Mouse (Mus musculus) splenic B cell, adult 2 months (primary cell): Measurements from ENCODE around the gene Wwox.

Source experiments
- DNase-seq: peaks from one replicate; pipeline ENCODE4 v3.0.0-alpha.2; 2011; ENCODE audit warnings: low read depth, low spot score
- H3K27me3 ChIP-seq: 2 replicates; pipeline ENCODE4 v1.6.1; 2012; ENCODE audit warnings: mild to moderate bottlenecking, low read length, moderate library complexity, mixed read lengths; ENCODE audit not compliant: control insufficient read depth, poor library complexity, insufficient read depth, severe bottlenecking
- H3K36me3 ChIP-seq: 2 replicates; pipeline ENCODE4 v1.6.1; 2012; ENCODE audit warnings: mild to moderate bottlenecking, low read length, moderate library complexity, mixed read lengths; ENCODE audit not compliant: control insufficient read depth, poor library complexity, insufficient read depth, severe bottlenecking

The Wwox gene

GRCm38 (mm10) chr8:114452781-114453221 lies 13.3 kb downstream of the Wwox start:
- Histone ChIP-seq H3K36me3 (peaks cover 2% of the 10 kb centered on the region), H3K27me3 (no peaks in the 10 kb centered on the region)
- peak; percentile 79 for DNase-seq

GRCm38 (mm10) chr8:114455302-114455701 lies 15.8 kb downstream of the Wwox start:
- no peaks in the 10 kb centered on the region for H3K36me3 ChIP-seq
- no peak for DNase-seq
- H3K27me3 ChIP-seq: no peaks in the 10 kb centered on the region

GRCm38 (mm10) chr8:114455953-114456352 lies 16.5 kb downstream of the Wwox start:
- Histone ChIP-seq H3K36me3 (no peaks in the 10 kb centered on the region), H3K27me3 (no peaks in the 10 kb centered on the region)
- no peak for DNase-seq

DNA sequence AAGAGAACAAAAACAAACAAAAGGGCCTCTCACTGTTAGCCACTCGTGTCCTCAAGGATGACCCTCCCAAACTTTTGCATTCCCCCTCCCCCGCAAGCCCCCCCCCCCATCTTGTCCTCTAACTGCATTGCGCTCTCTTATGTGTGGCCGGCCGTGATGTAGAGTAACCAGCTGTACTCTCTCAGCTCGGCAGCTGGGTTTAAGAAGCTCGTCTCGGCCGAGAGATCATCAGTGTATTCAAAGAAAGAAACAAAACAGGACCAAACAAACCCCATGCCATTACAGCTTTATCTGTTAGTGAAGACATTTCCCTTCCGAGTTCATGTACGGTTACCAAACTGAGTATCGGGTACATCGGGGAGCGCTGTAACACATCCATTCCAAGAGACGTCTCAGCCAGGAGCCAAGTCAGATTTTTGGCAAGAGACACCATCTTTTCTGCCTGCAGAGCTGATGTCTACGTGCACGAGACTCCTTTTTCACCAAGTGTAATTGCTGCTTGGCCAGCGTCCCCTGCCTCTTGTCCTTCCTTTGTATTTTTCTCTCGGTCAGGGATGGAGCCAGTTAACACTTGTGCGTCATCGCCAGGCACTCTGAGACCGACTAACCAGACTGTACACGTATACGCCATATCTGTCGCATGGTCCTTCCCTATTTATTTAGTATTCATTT lies 18.8 kb downstream of the Wwox start:
- Histone ChIP-seq H3K36me3 (no peaks in the 10 kb centered on the region), H3K27me3 (no peaks in the 10 kb centered on the region)
- DNase-seq: no peak

DNA sequence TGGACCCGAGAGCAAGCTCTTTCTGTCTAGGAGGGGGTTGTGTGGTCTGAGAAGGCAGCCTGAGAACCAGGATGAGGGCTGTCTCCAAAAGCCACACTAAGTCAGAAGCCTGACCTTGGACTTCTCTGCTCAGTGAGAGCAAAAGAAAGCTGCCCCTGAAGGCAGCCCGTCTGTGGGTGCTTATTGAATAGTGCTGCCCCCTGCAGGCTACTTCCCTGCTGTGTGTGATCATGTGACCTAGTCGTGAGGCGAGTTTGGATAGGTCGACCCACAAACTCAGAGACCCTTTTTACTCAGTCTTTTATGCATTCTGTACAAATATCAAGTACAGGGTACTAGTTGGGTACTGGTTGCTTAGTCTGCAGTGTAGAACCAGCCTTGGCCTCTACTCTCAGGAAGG lies 21.1 kb downstream of the Wwox start:
- H3K36me3 ChIP-seq: no peaks in the 10 kb centered on the region
- H3K27me3 ChIP-seq: no peaks in the 10 kb centered on the region
- DNase-seq: peak; percentile 54

GRCm38 (mm10) chr8:114462591-114462990 lies 23.1 kb downstream of the Wwox start:
- no peaks in the 10 kb centered on the region for H3K27me3 ChIP-seq
- no peak for DNase-seq
- no peaks in the 10 kb centered on the region for H3K36me3 ChIP-seq

GRCm38 (mm10) chr8:114463305-114463704 lies 23.9 kb downstream of the Wwox start:
- no peak for DNase-seq

GRCm38 (mm10) chr8:114468526-114469207 lies 29.2 kb downstream of the Wwox start:
- no peak for DNase-seq
- Histone ChIP-seq H3K27me3 (no peaks in the 10 kb centered on the region), H3K36me3 (no peaks in the 10 kb centered on the region)

More at GRCm38 (mm10) chr8:114463305-114463704, 23.9 kb downstream of the Wwox start:
- Histone ChIP-seq H3K27me3 (no peaks in the 10 kb centered on the region), H3K36me3 (no peaks in the 10 kb centered on the region)

GRCm38 (mm10) chr8:114469208-114469590 lies 29.7 kb downstream of the Wwox start:
- Histone ChIP-seq H3K36me3 (no peaks in the 10 kb centered on the region), H3K27me3 (no peaks in the 10 kb centered on the region)
- DNase-seq: no peak

- no peaks in the 10 kb centered on the region for H3K36me3 ChIP-seq
- no peak for DNase-seq
- no peaks in the 10 kb centered on the region for H3K27me3 ChIP-seq
Observed at GRCm38 (mm10) chr8:114473546-114473945, 34.1 kb downstream of the Wwox start.

DNA sequence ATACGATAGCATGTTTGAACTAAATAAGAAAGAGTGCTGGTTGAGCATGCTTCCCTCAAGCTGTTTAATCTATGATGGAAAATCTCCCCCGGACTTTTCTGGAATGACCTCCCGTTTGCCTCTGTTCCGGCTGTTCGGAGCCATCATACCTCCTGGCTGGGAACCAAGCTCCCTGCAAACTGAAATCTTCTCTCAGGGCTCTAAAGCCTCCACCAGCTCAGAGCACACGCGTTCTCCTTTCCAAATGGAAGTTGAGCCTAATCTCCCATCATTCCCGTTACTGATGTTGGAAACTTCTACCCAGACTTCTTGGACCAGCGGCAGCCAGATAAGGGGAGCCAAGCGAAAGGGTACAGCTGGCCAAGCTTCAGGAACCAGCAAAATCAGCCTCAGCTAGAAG lies 37.5 kb downstream of the Wwox start:
- DNase-seq: no peak
- Histone ChIP-seq H3K36me3 (no peaks in the 10 kb centered on the region), H3K27me3 (no peaks in the 10 kb centered on the region)

DNA sequence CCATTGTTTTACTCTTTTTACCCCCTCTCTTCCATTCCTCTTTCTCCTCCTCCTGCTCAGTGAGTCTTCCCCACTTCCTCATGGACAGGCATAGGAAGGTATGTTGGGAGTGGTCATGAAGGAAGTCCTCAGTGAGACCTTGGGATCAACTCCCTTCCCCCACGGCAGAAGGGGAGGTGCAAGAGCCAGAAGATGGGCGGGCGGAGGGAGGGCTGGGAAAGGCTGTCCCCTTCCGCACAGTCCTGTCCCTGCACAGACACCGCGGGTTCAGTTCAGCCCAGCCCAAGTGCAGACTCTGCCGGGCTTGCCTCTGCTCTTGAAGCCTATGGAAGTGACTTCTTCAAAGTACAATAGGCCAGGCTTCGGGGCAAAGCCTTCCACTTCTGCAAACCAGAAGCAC lies 38.3 kb downstream of the Wwox start:
- no peaks in the 10 kb centered on the region for H3K36me3 ChIP-seq
- DNase-seq: no peak
- no peaks in the 10 kb centered on the region for H3K27me3 ChIP-seq

DNA sequence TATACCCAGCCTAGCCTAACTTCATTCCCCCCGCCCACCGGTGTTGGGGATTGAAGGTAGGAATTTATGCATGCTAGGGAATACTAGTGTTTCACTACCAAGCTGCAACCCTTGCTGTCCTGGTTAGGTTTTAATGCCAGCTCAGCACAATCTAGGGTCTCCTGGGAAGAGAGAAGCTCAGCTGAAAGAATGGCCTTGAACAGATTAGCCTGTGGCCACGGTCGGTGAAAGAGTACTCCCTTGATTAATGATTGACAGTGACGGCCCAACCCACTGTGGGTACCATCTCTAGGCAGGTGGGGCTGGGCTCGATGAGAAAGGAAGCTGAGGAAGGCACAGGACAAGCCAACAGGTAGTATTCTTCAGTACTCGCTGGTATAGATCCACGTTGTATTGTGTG lies 40.3 kb downstream of the Wwox start:
- no peaks in the 10 kb centered on the region for H3K27me3 ChIP-seq
- no peaks in the 10 kb centered on the region for H3K36me3 ChIP-seq
- no peak for DNase-seq

DNA sequence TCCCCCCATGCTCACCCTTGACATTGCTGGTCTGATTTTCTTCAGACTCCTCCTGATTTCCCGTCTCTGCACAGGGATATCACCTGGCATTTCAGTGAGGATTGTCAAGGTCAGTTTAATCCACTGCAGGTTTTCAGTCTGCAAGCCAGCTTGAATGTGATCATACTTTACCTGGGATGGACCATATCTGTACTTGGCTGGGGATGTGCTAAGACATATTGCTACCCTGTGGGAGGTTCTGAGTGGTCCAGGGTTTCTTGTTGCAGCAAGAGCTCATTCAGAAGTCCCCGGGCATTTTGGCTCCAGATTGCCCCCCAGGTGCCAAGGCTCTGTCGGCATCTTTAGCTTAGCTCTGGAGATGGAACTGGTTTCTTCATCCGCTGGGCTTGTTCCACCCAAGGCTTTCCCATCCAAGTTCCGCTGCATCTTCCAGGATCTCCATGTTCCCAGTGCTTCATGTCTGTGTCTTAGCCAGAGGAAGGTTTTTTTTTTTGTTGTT lies 52.3 kb downstream of the Wwox start:
- Histone ChIP-seq H3K27me3 (no peaks in the 10 kb centered on the region), H3K36me3 (0 out of 2 replicates have a peak, but pooled peaks cover 2% of the 10 kb centered on the region)
- no peak for DNase-seq

GRCm38 (mm10) chr8:114499448-114500144 lies 60.1 kb downstream of the Wwox start:
- Histone ChIP-seq H3K36me3 (no peaks in the 10 kb centered on the region), H3K27me3 (no peaks in the 10 kb centered on the region)
- DNase-seq: no peak
